Mouse (Mus musculus) hindbrain, embryonic 14.5 days (tissue): ENCODE results near the gene Cd164l2. TPM values are rescaled to one million over a fixed set of nuclear protein-coding genes. Genes with fewer than 3 reads are reported as not detected.

ENCODE experiments used
- ATAC-seq: fragments of 200-750 bp; cut with Nextera tagmentation; 2 replicates; pipeline ENCODE4 v1.8.0; 2017; ENCODE audit warnings: moderate number of reproducible peaks, mild to moderate bottlenecking, moderate TSS enrichment, moderate library complexity; ENCODE audit not compliant: low FRiP score
- DNase-seq: peaks from one replicate; pipeline ENCODE4 v3.0.0-alpha.2; 2015; ENCODE audit warnings: low spot score
- H3K27ac ChIP-seq: fragments of 300-500 bp; sonication (generic); 2 replicates; pipeline ENCODE4 v1.5.1; 2014; ENCODE audit warnings: mild to moderate bottlenecking, moderate library complexity
- H3K27me3 ChIP-seq: fragments of 300-500 bp; sonication (generic); 2 replicates; pipeline ENCODE4 v1.6.1; 2014; ENCODE audit warnings: mild to moderate bottlenecking, low read length, mixed read lengths; ENCODE audit not compliant: control insufficient read depth, insufficient read depth
- H3K36me3 ChIP-seq: fragments of 300-500 bp; sonication (generic); replicated peaks from 2 replicates; pipeline ENCODE4 v1.6.1; 2014; ENCODE audit not compliant: control insufficient read depth, insufficient read depth
- H3K4me1 ChIP-seq: fragments of 300-500 bp; sonication (generic); replicated peaks from 2 replicates; pipeline ENCODE4 v1.6.1; 2014; ENCODE audit warnings: antibody characterized with exemption, low read length, mixed read lengths; ENCODE audit not compliant: control insufficient read depth, insufficient read depth
- H3K4me2 ChIP-seq: fragments of 300-500 bp; sonication (generic); replicated peaks from 2 replicates; pipeline ENCODE4 v1.6.1; 2014; ENCODE audit warnings: mild to moderate bottlenecking, moderate library complexity
- H3K4me3 ChIP-seq: fragments of 300-500 bp; sonication (generic); replicated peaks from 2 replicates; pipeline ENCODE4 v1.5.1; 2014; ENCODE audit warnings: mild to moderate bottlenecking, low read length
- H3K9ac ChIP-seq: fragments of 300-500 bp; sonication (generic); 2 replicates; pipeline ENCODE4 v1.6.1; 2014
- H3K9me3 ChIP-seq: fragments of 300-500 bp; sonication (generic); 2 replicates; pipeline ENCODE4 v1.6.1; 2016; ENCODE audit warnings: low read length; ENCODE audit not compliant: control insufficient read depth
- WGBS: fragments of 180-500 bp; shearing (Covaris S2); extraction: QIAGEN DNeasy Blood & Tissue Kit; methylation state at CpG from one replicate; pipeline ENCODE4 v1.1.7; 2014; 5-methylcytosine and 5-hydroxymethylcytosine counted together
- polyA plus RNA-seq: library from polyadenylated mRNA; unstranded; fragments of >200 nt; fragmentation: Nextera tagmentation; extraction: Ambion mirVana; gene quantifications from 2 replicates; pipeline ENCODE4 v1.2.1, GENCODE M21; 2014

The Cd164l2 gene
- polyA plus RNA-seq, 1 experiment from 2014 or later, result 2.2 TPM

- no peaks in the 10 kb centered on the region for H3K27me3 ChIP-seq
- H3K9me3 ChIP-seq, result no peaks in the 10 kb centered on the region
- ATAC-seq (no peak), DNase-seq (no peak)
- H3K4me2 ChIP-seq, result no peak overlapping the region
- H3K9ac ChIP-seq, result no peak overlapping the region
- WGBS, result 93% methylated on average over 5 of the region's 5 CpGs
- no peak overlapping the region for H3K27ac ChIP-seq
- H3K4me1 ChIP-seq, result peaks cover 11% of the 10 kb centered on the region; the same call in 1 of the 2 replicates
- peaks cover 49% of the 10 kb centered on the region for H3K36me3 ChIP-seq
- H3K4me3 ChIP-seq, result no peak overlapping the region
Observed at GRCm38 (mm10) chr4:133186856-133187255, 25.1 kb upstream of the Cd164l2 start.

GRCm38 (mm10) chr4:133189396-133189795 is 22.5 kb upstream of the Cd164l2 start:
- WGBS, result 78% methylated on average over 10 of the region's 10 CpGs

GRCm38 (mm10) chr4:133194482-133194881 is 17.4 kb upstream of the Cd164l2 start:
- H3K9me3 ChIP-seq, result no peaks in the 10 kb centered on the region
- H3K4me3 ChIP-seq, result no peak overlapping the region
- ATAC-seq (no peak), DNase-seq (no peak)
- H3K4me2 ChIP-seq, result no peak overlapping the region
- WGBS, result 89% methylated on average over 11 of the region's 11 CpGs
- H3K27me3 ChIP-seq, result no peaks in the 10 kb centered on the region
- H3K9ac ChIP-seq, result no peak overlapping the region
- H3K4me1 ChIP-seq, result peaks cover 33% of the 10 kb centered on the region
- H3K27ac ChIP-seq, result no peak overlapping the region
- H3K36me3 ChIP-seq, result peaks cover 50% of the 10 kb centered on the region

More at GRCm38 (mm10) chr4:133189396-133189795, 22.5 kb upstream of the Cd164l2 start:
- Histone ChIP-seq H3K36me3 (peaks cover 64% of the 10 kb centered on the region), H3K9ac (no peak overlapping the region; the same call in 1 of the 2 replicates), H3K27me3 (no peaks in the 10 kb centered on the region), H3K4me3 (no peak overlapping the region), H3K4me1 (peaks cover 11% of the 10 kb centered on the region; the same call in 1 of the 2 replicates), H3K27ac (no peak overlapping the region), H3K4me2 (no peak overlapping the region), H3K9me3 (no peaks in the 10 kb centered on the region)
- DNase-seq, result no peak
- no peak for ATAC-seq

- ATAC-seq, result no peak
- Histone ChIP-seq H3K36me3 (peaks cover 45% of the 10 kb centered on the region), H3K27ac (no peak overlapping the region), H3K4me3 (no peak overlapping the region), H3K4me2 (no peak overlapping the region), H3K27me3 (no peaks in the 10 kb centered on the region), H3K9ac (no peak overlapping the region), H3K4me1 (peaks cover 38% of the 10 kb centered on the region), H3K9me3 (no peaks in the 10 kb centered on the region)
- WGBS, result 76% methylated on average over 4 of the region's 4 CpGs
- DNase-seq, result no peak
Observed at GRCm38 (mm10) chr4:133195014-133195413, 16.9 kb upstream of the Cd164l2 start.

- peak overlapping the region; percentile 86; the same call in 1 of the 2 replicates for H3K27ac ChIP-seq
- H3K9me3 ChIP-seq, result no peaks in the 10 kb centered on the region
- 96% methylated on average over 2 of the region's 2 CpGs for WGBS
- no peak for DNase-seq
- no peak overlapping the region for H3K9ac ChIP-seq
- peaks cover 34% of the 10 kb centered on the region for H3K36me3 ChIP-seq
- H3K4me2 ChIP-seq, result no peak overlapping the region
- no peak overlapping the region for H3K4me3 ChIP-seq
- no peak for ATAC-seq
- peaks cover 49% of the 10 kb centered on the region for H3K4me1 ChIP-seq
- H3K27me3 ChIP-seq, result no peaks in the 10 kb centered on the region
Observed at GRCm38 (mm10) chr4:133196136-133196535, 15.8 kb upstream of the Cd164l2 start.

GRCm38 (mm10) chr4:133196852-133197251 is 15.1 kb upstream of the Cd164l2 start:
- peak overlapping the region; percentile 41 for H3K9ac ChIP-seq
- ATAC-seq, result no peak
- H3K36me3 ChIP-seq, result peaks cover 27% of the 10 kb centered on the region
- no peaks in the 10 kb centered on the region for H3K9me3 ChIP-seq
- 30% methylated on average over 7 of the region's 7 CpGs for WGBS
- H3K4me3 ChIP-seq, result no peak overlapping the region
- H3K4me2 ChIP-seq, result no peak overlapping the region
- no peaks in the 10 kb centered on the region for H3K27me3 ChIP-seq
- DNase-seq, result no peak
- peaks cover 52% of the 10 kb centered on the region for H3K4me1 ChIP-seq
- H3K27ac ChIP-seq, result peak overlapping the region; percentile 86

GRCm38 (mm10) chr4:133197355-133197754 is 14.6 kb upstream of the Cd164l2 start:
- Histone ChIP-seq H3K36me3 (peaks cover 22% of the 10 kb centered on the region), H3K27ac (peak overlapping the region; percentile 86), H3K9me3 (no peaks in the 10 kb centered on the region), H3K4me3 (no peak overlapping the region), H3K4me1 (peaks cover 52% of the 10 kb centered on the region), H3K27me3 (no peaks in the 10 kb centered on the region), H3K9ac (peak overlapping the region; percentile 41; the same call in 1 of the 2 replicates), H3K4me2 (no peak overlapping the region)
- DNase-seq (peak; percentile 55), ATAC-seq (peak; percentile 10; the same call in 1 of the 2 replicates)
- whole genome bisulfite sequencing, result 15% methylated on average over 5 of the region's 5 CpGs

GRCm38 (mm10) chr4:133197801-133198286 is 14.1 kb upstream of the Cd164l2 start:
- H3K4me3 ChIP-seq, result no peak overlapping the region
- H3K36me3 ChIP-seq, result peaks cover 19% of the 10 kb centered on the region
- peaks cover 52% of the 10 kb centered on the region for H3K4me1 ChIP-seq
- H3K9me3 ChIP-seq, result no peaks in the 10 kb centered on the region
- peak; percentile 47 for DNase-seq
- peak; percentile 26 for ATAC-seq
- H3K27ac ChIP-seq, result peak overlapping the region; percentile 86
- peak overlapping the region; percentile 21; the same call in 1 of the 2 replicates for H3K9ac ChIP-seq
- no peaks in the 10 kb centered on the region for H3K27me3 ChIP-seq
- 15% methylated on average over 13 of the region's 13 CpGs for WGBS
- H3K4me2 ChIP-seq, result no peak overlapping the region

- WGBS, result 16% methylated on average over 19 of the region's 19 CpGs
- H3K9ac ChIP-seq, result peak overlapping the region; percentile 21
- H3K4me1 ChIP-seq, result peaks cover 55% of the 10 kb centered on the region
- peak overlapping the region; percentile 86 for H3K27ac ChIP-seq
- H3K4me3 ChIP-seq, result no peak overlapping the region
- DNase-seq (peak; percentile 47), ATAC-seq (0 out of 2 replicates have a peak, but pooled peaks have one; percentile 5)
- H3K4me2 ChIP-seq, result no peak overlapping the region
- peaks cover 13% of the 10 kb centered on the region for H3K36me3 ChIP-seq
- H3K9me3 ChIP-seq, result no peaks in the 10 kb centered on the region
- no peaks in the 10 kb centered on the region for H3K27me3 ChIP-seq
Observed at GRCm38 (mm10) chr4:133198337-133199180, 13.4 kb upstream of the Cd164l2 start.
